Mouse (Mus musculus) embryonic facial prominence, embryonic 15.5 days (tissue): Measurements from ENCODE around the gene Ang. TPM values are rescaled to one million over a fixed set of nuclear protein-coding genes. Genes with fewer than 3 reads are reported as not detected.

Experiments
- ATAC-seq: fragments of 200-750 bp; cut with Nextera tagmentation; 2 replicates; pipeline ENCODE4 v1.8.0; 2017; ENCODE audit warnings: low read depth, moderate TSS enrichment; ENCODE audit not compliant: insufficient number of reproducible peaks, low FRiP score, low TSS enrichment
- H3K27ac ChIP-seq: fragments of 300-500 bp; sonication (generic); replicated peaks from 2 replicates; pipeline ENCODE4 v1.5.1; 2015; ENCODE audit warnings: mild to moderate bottlenecking, inconsistent platforms
- H3K27me3 ChIP-seq: fragments of 300-500 bp; sonication (generic); 2 replicates; pipeline ENCODE4 v1.6.1; 2015; ENCODE audit warnings: inconsistent platforms
- H3K36me3 ChIP-seq: fragments of 300-500 bp; sonication (generic); 2 replicates; pipeline ENCODE4 v1.6.1; 2015; ENCODE audit warnings: mild to moderate bottlenecking, inconsistent platforms
- H3K4me1 ChIP-seq: fragments of 300-500 bp; sonication (generic); 2 replicates; pipeline ENCODE4 v1.6.1; 2015; ENCODE audit warnings: inconsistent platforms
- H3K4me2 ChIP-seq: fragments of 300-500 bp; sonication (generic); replicated peaks from 2 replicates; pipeline ENCODE4 v1.6.1; 2015; ENCODE audit warnings: mild to moderate bottlenecking, inconsistent platforms
- H3K4me3 ChIP-seq: fragments of 300-500 bp; sonication (generic); replicated peaks from 2 replicates; pipeline ENCODE4 v1.5.1; 2015; ENCODE audit warnings: mild to moderate bottlenecking, inconsistent platforms
- H3K9ac ChIP-seq: fragments of 300-500 bp; sonication (generic); 2 replicates; pipeline ENCODE4 v1.6.1; 2015; ENCODE audit warnings: inconsistent platforms
- H3K9me3 ChIP-seq: fragments of 300-500 bp; sonication (generic); replicated peaks from 2 replicates; pipeline ENCODE4 v1.6.1; 2016; ENCODE audit warnings: inconsistent platforms
- WGBS: fragments of 180-500 bp; shearing (Covaris S2); methylation state at CpG from one replicate; pipeline ENCODE4 v1.1.7; 2015; 5-methylcytosine and 5-hydroxymethylcytosine counted together
- polyA plus RNA-seq: library from polyadenylated mRNA; unstranded; fragments of >200 nt; fragmentation: Nextera tagmentation; extraction: Ambion mirVana; gene quantifications from 2 replicates; pipeline ENCODE4 v1.2.1, GENCODE M21; 2015

Gene Ang
- polyA plus RNA-seq, 1 experiment from 2014 or later: 11.0 TPM

GRCm38 (mm10) chr14:51132372-51132771 is 41.4 kb downstream of the Ang start:
- Histone ChIP-seq H3K27me3 (no peaks in the 10 kb centered on the region), H3K36me3 (no peaks in the 10 kb centered on the region), H3K4me2 (no peak overlapping the region), H3K4me1 (no peaks in the 10 kb centered on the region), H3K27ac (no peak overlapping the region), H3K9ac (no peak overlapping the region), H3K9me3 (no peaks in the 10 kb centered on the region), H3K4me3 (no peak overlapping the region)
- ATAC-seq: no peak
- WGBS: 89% methylated on average over 4 of the region's 4 CpGs

- Histone ChIP-seq H3K4me3 (no peak overlapping the region), H3K9ac (no peak overlapping the region), H3K27ac (no peak overlapping the region), H3K4me2 (no peak overlapping the region), H3K9me3 (no peaks in the 10 kb centered on the region), H3K36me3 (no peaks in the 10 kb centered on the region), H3K27me3 (no peaks in the 10 kb centered on the region), H3K4me1 (no peaks in the 10 kb centered on the region)
- 67% methylated on average over 2 of the region's 2 CpGs for WGBS
- ATAC-seq: no peak
Observed at GRCm38 (mm10) chr14:51140342-51140741, 49.4 kb downstream of the Ang start.

GRCm38 (mm10) chr14:51142119-51142518 is 51.2 kb downstream of the Ang start:
- H3K4me3 ChIP-seq: no peak overlapping the region
- H3K36me3 ChIP-seq: no peaks in the 10 kb centered on the region
- H3K4me1 ChIP-seq: no peaks in the 10 kb centered on the region
- WGBS: 76% methylated on average over 4 of the region's 4 CpGs
- H3K9ac ChIP-seq: no peak overlapping the region
- no peaks in the 10 kb centered on the region for H3K27me3 ChIP-seq
- no peak overlapping the region for H3K27ac ChIP-seq
- no peak for ATAC-seq
- no peaks in the 10 kb centered on the region for H3K9me3 ChIP-seq
- no peak overlapping the region for H3K4me2 ChIP-seq

GRCm38 (mm10) chr14:51142568-51142967 is 51.6 kb downstream of the Ang start:
- Histone ChIP-seq H3K27me3 (no peaks in the 10 kb centered on the region), H3K4me1 (no peaks in the 10 kb centered on the region), H3K9ac (no peak overlapping the region), H3K4me2 (no peak overlapping the region), H3K4me3 (no peak overlapping the region), H3K36me3 (no peaks in the 10 kb centered on the region), H3K27ac (no peak overlapping the region), H3K9me3 (no peaks in the 10 kb centered on the region)
- 74% methylated on average over 3 of the region's 3 CpGs for WGBS
- ATAC-seq: no peak

- Histone ChIP-seq H3K4me1 (no peaks in the 10 kb centered on the region), H3K9ac (no peak overlapping the region), H3K27me3 (no peaks in the 10 kb centered on the region), H3K4me3 (no peak overlapping the region), H3K9me3 (no peaks in the 10 kb centered on the region), H3K36me3 (no peaks in the 10 kb centered on the region), H3K27ac (no peak overlapping the region), H3K4me2 (no peak overlapping the region)
- 52% methylated on average over 4 of the region's 4 CpGs for WGBS
- ATAC-seq: no peak
Observed at GRCm38 (mm10) chr14:51143287-51143686, 52.3 kb downstream of the Ang start.

GRCm38 (mm10) chr14:51143937-51144336 is 53.0 kb downstream of the Ang start:
- H3K4me1 ChIP-seq: no peaks in the 10 kb centered on the region
- H3K9ac ChIP-seq: no peak overlapping the region
- no peak overlapping the region for H3K4me3 ChIP-seq
- no peak for ATAC-seq
- no peak overlapping the region for H3K27ac ChIP-seq
- no peak overlapping the region for H3K4me2 ChIP-seq
- 69% methylated on average over 2 of the region's 2 CpGs for WGBS
- no peaks in the 10 kb centered on the region for H3K27me3 ChIP-seq
- no peaks in the 10 kb centered on the region for H3K9me3 ChIP-seq
- no peaks in the 10 kb centered on the region for H3K36me3 ChIP-seq

GRCm38 (mm10) chr14:51144451-51144850 is 53.5 kb downstream of the Ang start:
- H3K27ac ChIP-seq: no peak overlapping the region
- no peaks in the 10 kb centered on the region for H3K4me1 ChIP-seq
- no peaks in the 10 kb centered on the region for H3K27me3 ChIP-seq
- H3K9me3 ChIP-seq: no peaks in the 10 kb centered on the region
- no peak for ATAC-seq
- H3K4me2 ChIP-seq: no peak overlapping the region
- no peak overlapping the region for H3K9ac ChIP-seq
- no peaks in the 10 kb centered on the region for H3K36me3 ChIP-seq
- 95% methylated on average over 4 of the region's 4 CpGs for WGBS
- no peak overlapping the region for H3K4me3 ChIP-seq

- no peak overlapping the region for H3K4me2 ChIP-seq
- no peak overlapping the region for H3K9ac ChIP-seq
- 71% methylated on average over 6 of the region's 6 CpGs for WGBS
- no peak overlapping the region for H3K27ac ChIP-seq
- no peaks in the 10 kb centered on the region for H3K9me3 ChIP-seq
- ATAC-seq: no peak
- H3K4me1 ChIP-seq: no peaks in the 10 kb centered on the region
- no peak overlapping the region for H3K4me3 ChIP-seq
- H3K27me3 ChIP-seq: no peaks in the 10 kb centered on the region
- no peaks in the 10 kb centered on the region for H3K36me3 ChIP-seq
Observed at GRCm38 (mm10) chr14:51145521-51145920, 54.6 kb downstream of the Ang start.

- WGBS: 57% methylated on average over 2 of the region's 2 CpGs
- Histone ChIP-seq H3K36me3 (no peaks in the 10 kb centered on the region), H3K27me3 (no peaks in the 10 kb centered on the region), H3K4me1 (no peaks in the 10 kb centered on the region), H3K9me3 (no peaks in the 10 kb centered on the region), H3K27ac (no peak within 1 kb of the TSS), H3K9ac (no peak within 1 kb of the TSS), H3K4me2 (no peak within 1 kb of the TSS), H3K4me3 (no peak within 1 kb of the TSS)
- no peak for ATAC-seq
Observed at GRCm38 (mm10) chr14:51146685-51147084, 55.7 kb downstream of the Ang start, which contains the start of gene Rnase1. TSS of gene Rnase1 (minus strand) at chr14:51146785.

- Histone ChIP-seq H3K4me3 (no peak overlapping the region), H3K27ac (no peak overlapping the region; the same call in 1 of the 2 replicates), H3K36me3 (no peaks in the 10 kb centered on the region), H3K9me3 (no peaks in the 10 kb centered on the region), H3K4me1 (no peaks in the 10 kb centered on the region), H3K27me3 (no peaks in the 10 kb centered on the region), H3K4me2 (no peak overlapping the region), H3K9ac (no peak overlapping the region)
- ATAC-seq: no peak
- WGBS: 68% methylated on average over 3 of the region's 3 CpGs
Observed at GRCm38 (mm10) chr14:51148006-51148405, 57.1 kb downstream of the Ang start.

GRCm38 (mm10) chr14:51149164-51149563 is 58.2 kb downstream of the Ang start:
- no peak overlapping the region for H3K4me2 ChIP-seq
- WGBS: 48% methylated on average over 5 of the region's 5 CpGs
- no peak overlapping the region for H3K9ac ChIP-seq
- no peak overlapping the region for H3K4me3 ChIP-seq
- no peak for ATAC-seq
- no peaks in the 10 kb centered on the region for H3K36me3 ChIP-seq
- H3K9me3 ChIP-seq: no peaks in the 10 kb centered on the region
- no peak overlapping the region for H3K27ac ChIP-seq
- H3K4me1 ChIP-seq: no peaks in the 10 kb centered on the region
- H3K27me3 ChIP-seq: no peaks in the 10 kb centered on the region

- no peak overlapping the region for H3K4me2 ChIP-seq
- no peak overlapping the region for H3K27ac ChIP-seq
- H3K4me3 ChIP-seq: no peak overlapping the region
- ATAC-seq: no peak
- H3K4me1 ChIP-seq: no peaks in the 10 kb centered on the region
- WGBS: 82% methylated on average over 3 of the region's 3 CpGs
- H3K9me3 ChIP-seq: no peaks in the 10 kb centered on the region
- H3K27me3 ChIP-seq: no peaks in the 10 kb centered on the region
- no peak overlapping the region for H3K9ac ChIP-seq
- no peaks in the 10 kb centered on the region for H3K36me3 ChIP-seq
Observed at GRCm38 (mm10) chr14:51150206-51150831, 59.4 kb downstream of the Ang start.
